Mouse (Mus musculus): ENCODE measurements around the gene Pnmal2. TPM values are rescaled to one million over a fixed set of nuclear protein-coding genes. Genes with fewer than 3 reads are reported as not detected.

The Pnmal2 gene
- polyA plus RNA-seq, 1 experiment, result 3.0 TPM

- no peak for DNase-seq
- H3K27me3 ChIP-seq (ENCODE audit: control insufficient read depth, insufficient read depth, low read length), result no peaks in the 10 kb centered on the region; the same call in 1 of the 2 replicates
- no peaks in the 10 kb centered on the region for H3K36me3 ChIP-seq (ENCODE audit: control insufficient read depth, insufficient read depth, low read length)
- H3K4me1 ChIP-seq (replicated peaks; ENCODE audit: control insufficient read depth, insufficient read depth, low read length), result peaks cover 24% of the 10 kb centered on the region
- no peak overlapping the region for H3K27ac ChIP-seq (ENCODE audit: control insufficient read depth, insufficient read depth, low read length)
- WGBS, result 71% methylated on average over 4 of the region's 4 CpGs
- H3K4me3 ChIP-seq (ENCODE audit: control insufficient read depth, insufficient read depth, low read length), result no peak overlapping the region
- TF ChIP-seq CTCF (IDR thresholded peaks at IDR 0.05; ENCODE audit: borderline replicate concordance, control insufficient read depth, extremely low read depth, insufficient read depth, low read length, poor library complexity), result no peak
- no peak for TF ChIP-seq POLR2A (IDR thresholded peaks at IDR 0.05; ENCODE audit: control insufficient read depth, extremely low read depth, insufficient read depth, low read length, poor library complexity)
Measured at GRCm38 (mm10) chr7:16995345-16995744, 50.9 kb downstream of the Pnmal2 start.

Other genes starting within 250 kb of the Pnmal2 start
- gene Ceacam9, start 222.8 kb upstream of the Pnmal2 start, polyA plus RNA-seq (2012; rRNA removed), result 0.07 TPM in 1 of 2 replicates, not detected in the other
- 418 and 426 TPM in 2 replicates for gene Ap2s1, start 206.3 kb upstream of the Pnmal2 start, polyA plus RNA-seq (2012; rRNA removed)
- 254 and 310 TPM in 2 replicates for gene Slc1a5, start 163.3 kb upstream of the Pnmal2 start, polyA plus RNA-seq (2012; rRNA removed)
- gene Strn4, start 128.8 kb upstream of the Pnmal2 start, polyA plus RNA-seq (2012; rRNA removed), result 307 and 318 TPM in 2 replicates
- gene Fkrp, start 128.0 kb upstream of the Pnmal2 start, polyA plus RNA-seq (2012; rRNA removed), result 48.7 and 51.5 TPM in 2 replicates
- gene Prkd2, start 101.8 kb upstream of the Pnmal2 start, polyA plus RNA-seq (2012; rRNA removed), result 363 and 406 TPM in 2 replicates
- gene Dact3, start 69.4 kb upstream of the Pnmal2 start, polyA plus RNA-seq (2012; rRNA removed), result 3.8 and 4.4 TPM in 2 replicates
- gene Gng8, start 52.9 kb upstream of the Pnmal2 start, polyA plus RNA-seq (2012; rRNA removed), result 0.62 and 1.7 TPM in 2 replicates
- 11.3 and 11.4 TPM in 2 replicates for gene Ptgir, start 38.2 kb upstream of the Pnmal2 start, polyA plus RNA-seq (2012; rRNA removed)
- gene Calm3, start 20.6 kb upstream of the Pnmal2 start, polyA plus RNA-seq (2012; rRNA removed), result 398 and 475 TPM in 2 replicates
- gene Pnmal1, start 15.0 kb downstream of the Pnmal2 start, polyA plus RNA-seq (2012; rRNA removed), result not detected in 2 replicates
- gene Gm42372, start 38.4 kb downstream of the Pnmal2 start, polyA plus RNA-seq (2012; rRNA removed), result 2.3 TPM in 2 replicates
- 1.5 and 2.0 TPM in 2 replicates for gene Ccdc8, start 48.0 kb downstream of the Pnmal2 start, polyA plus RNA-seq (2012; rRNA removed)
- gene Ppp5c, start 83.2 kb downstream of the Pnmal2 start, polyA plus RNA-seq (2012; rRNA removed), result 359 and 363 TPM in 2 replicates
- gene Hif3a, start 117.7 kb downstream of the Pnmal2 start, polyA plus RNA-seq (2012; rRNA removed), result 2.8 and 8.9 TPM in 2 replicates
- gene Psg16, start 129.4 kb downstream of the Pnmal2 start, polyA plus RNA-seq (2012; rRNA removed), result not detected in 2 replicates
- not detected in 2 replicates for gene Ceacam3, start 205.6 kb downstream of the Pnmal2 start, polyA plus RNA-seq (2012; rRNA removed)